Mouse (Mus musculus): ENCODE measurements around the gene Rftn1. TPM values are rescaled to one million over a fixed set of nuclear protein-coding genes. Genes with fewer than 3 reads are reported as not detected.

The Rftn1 gene
- polyA plus RNA-seq, 1 experiment from 2014 or later, result 12.8 TPM

DNA sequence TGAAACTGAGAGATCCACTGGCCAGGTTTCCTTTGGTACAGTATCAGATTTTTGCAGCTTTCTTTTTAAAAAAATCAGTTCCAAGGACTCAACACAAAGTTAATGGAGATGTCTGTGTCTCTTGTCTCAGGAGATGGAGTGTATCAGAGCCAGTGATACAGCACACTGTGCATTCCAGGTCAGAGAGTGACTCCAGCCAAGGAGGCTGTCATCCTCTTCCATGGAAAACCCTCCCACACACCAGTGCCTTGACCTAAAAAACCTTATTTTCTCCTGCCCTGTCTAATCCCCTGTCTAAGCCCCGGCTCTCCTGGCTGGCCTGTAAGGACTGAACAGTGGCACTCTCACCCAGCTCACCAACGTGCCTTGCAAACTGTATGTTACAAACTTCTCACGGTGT lies 86.3 kb downstream of the Rftn1 start:
- H3K36me3 ChIP-seq (ENCODE audit: control insufficient read depth, insufficient read depth, low read length), result no peaks in the 10 kb centered on the region
- H3K27me3 ChIP-seq (ENCODE audit: control insufficient read depth, insufficient read depth, low read length), result no peaks in the 10 kb centered on the region
- DNase-seq, result no peak
- no peak for ATAC-seq (ENCODE audit: low FRiP score, low TSS enrichment)
- no peaks in the 10 kb centered on the region for H3K4me1 ChIP-seq (ENCODE audit: control insufficient read depth, insufficient read depth, low read length)
- no peak overlapping the region for H3K4me2 ChIP-seq (ENCODE audit: low read length)
- H3K27ac ChIP-seq (replicated peaks; ENCODE audit: low read depth, low read length), result no peak overlapping the region
- no peak overlapping the region for H3K9ac ChIP-seq (replicated peaks; ENCODE audit: low read length)
- WGBS, result 86% methylated on average over 3 of the region's 3 CpGs
- H3K4me3 ChIP-seq (replicated peaks; ENCODE audit: low read depth, low read length), result no peak overlapping the region
- H3K9me3 ChIP-seq (ENCODE audit: control insufficient read depth, low read length), result peaks cover 3% of the 10 kb centered on the region

DNA sequence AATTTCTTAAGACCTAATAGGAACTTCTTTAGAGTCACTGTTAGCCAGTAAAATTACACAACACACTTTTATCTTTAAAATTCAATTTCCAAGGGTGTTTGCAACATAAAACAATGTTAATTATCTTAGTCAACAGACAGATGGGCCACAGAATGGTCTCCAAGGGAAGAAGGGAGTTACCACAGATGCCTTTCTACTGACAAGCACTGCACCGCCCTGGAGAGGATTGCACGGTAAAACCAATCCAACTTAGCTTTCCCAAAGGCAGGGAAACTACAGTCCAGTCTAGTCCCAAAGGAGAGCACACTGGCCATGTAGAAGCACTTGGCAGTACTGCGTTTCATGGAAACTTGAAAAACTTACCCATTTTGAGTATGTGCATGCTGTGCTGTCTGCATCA lies 89.1 kb downstream of the Rftn1 start:
- no peak for DNase-seq
- H3K9ac ChIP-seq (replicated peaks; ENCODE audit: low read length), result no peak overlapping the region

DNA sequence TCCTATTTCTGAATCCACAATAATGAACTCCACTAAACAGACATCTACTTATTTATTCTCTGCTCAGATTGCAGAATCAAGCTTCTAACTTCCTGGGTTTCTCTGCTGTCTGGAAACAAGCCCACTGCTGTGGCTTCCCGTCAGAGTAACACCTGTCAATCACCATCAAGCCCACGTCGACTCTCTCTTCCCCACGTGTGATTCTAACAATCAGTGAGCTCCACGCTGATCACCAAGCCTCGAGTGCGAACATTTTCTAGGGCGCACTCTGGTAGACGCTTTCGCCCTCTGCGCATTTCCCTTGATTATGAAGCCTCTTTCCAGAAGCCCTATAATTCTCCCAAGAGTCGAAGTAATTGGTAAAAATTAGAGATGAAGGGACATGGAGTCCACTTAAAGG lies 90.4 kb downstream of the Rftn1 start:
- no peaks in the 10 kb centered on the region; the same call in 1 of the 2 replicates for H3K9me3 ChIP-seq (ENCODE audit: control insufficient read depth, low read length)
- H3K27me3 ChIP-seq (ENCODE audit: control insufficient read depth, insufficient read depth, low read length), result no peaks in the 10 kb centered on the region
- H3K4me2 ChIP-seq (ENCODE audit: low read length), result peak overlapping the region; percentile 21; the same call in 1 of the 2 replicates
- H3K36me3 ChIP-seq (ENCODE audit: control insufficient read depth, insufficient read depth, low read length), result no peaks in the 10 kb centered on the region
- no peaks in the 10 kb centered on the region for H3K4me1 ChIP-seq (ENCODE audit: control insufficient read depth, insufficient read depth, low read length)
- ATAC-seq (ENCODE audit: low FRiP score, low TSS enrichment) (no peak), DNase-seq (no peak)
- H3K9ac ChIP-seq (replicated peaks; ENCODE audit: low read length), result no peak overlapping the region
- no peak overlapping the region; the same call in 1 of the 2 replicates for H3K27ac ChIP-seq (replicated peaks; ENCODE audit: low read depth, low read length)
- no peak overlapping the region for H3K4me3 ChIP-seq (replicated peaks; ENCODE audit: low read depth, low read length)
- WGBS, result 59% methylated on average over 12 of the region's 12 CpGs

More for the DNA sequence above, 89.1 kb downstream of the Rftn1 start:
- H3K36me3 ChIP-seq (ENCODE audit: control insufficient read depth, insufficient read depth, low read length), result no peaks in the 10 kb centered on the region
- H3K4me2 ChIP-seq (ENCODE audit: low read length), result no peak overlapping the region
- ATAC-seq (ENCODE audit: low FRiP score, low TSS enrichment), result no peak
- no peak overlapping the region for H3K27ac ChIP-seq (replicated peaks; ENCODE audit: low read depth, low read length)
- no peaks in the 10 kb centered on the region for H3K4me1 ChIP-seq (ENCODE audit: control insufficient read depth, insufficient read depth, low read length)
- peaks cover 3% of the 10 kb centered on the region for H3K9me3 ChIP-seq (ENCODE audit: control insufficient read depth, low read length)
- 92% methylated on average over 3 of the region's 3 CpGs for WGBS
- H3K27me3 ChIP-seq (ENCODE audit: control insufficient read depth, insufficient read depth, low read length), result no peaks in the 10 kb centered on the region
- no peak overlapping the region for H3K4me3 ChIP-seq (replicated peaks; ENCODE audit: low read depth, low read length)

DNA sequence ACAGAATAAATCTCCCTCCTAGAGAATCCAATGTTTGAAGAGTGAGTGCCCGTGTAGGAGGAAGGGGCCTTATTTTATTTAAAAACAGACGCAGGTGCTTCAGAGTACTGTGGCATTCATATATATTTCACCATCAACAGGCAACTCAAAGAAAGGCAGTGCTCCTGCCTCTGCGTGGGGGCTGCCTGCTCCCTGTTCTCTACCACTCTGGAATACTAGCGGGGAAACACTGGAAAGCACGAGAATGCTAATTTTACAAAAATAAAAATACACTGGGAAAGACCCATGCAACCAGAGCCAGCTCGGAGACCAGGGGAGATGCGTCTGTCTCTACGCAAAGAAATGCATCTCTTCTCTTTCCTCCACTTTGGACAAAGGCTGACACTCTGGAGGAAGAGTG lies 91.1 kb downstream of the Rftn1 start:
- 63% methylated on average over 8 of the region's 8 CpGs for WGBS
- H3K27me3 ChIP-seq (ENCODE audit: control insufficient read depth, insufficient read depth, low read length), result no peaks in the 10 kb centered on the region
- no peak overlapping the region for H3K4me3 ChIP-seq (replicated peaks; ENCODE audit: low read depth, low read length)
- H3K36me3 ChIP-seq (ENCODE audit: control insufficient read depth, insufficient read depth, low read length), result no peaks in the 10 kb centered on the region
- no peak overlapping the region for H3K27ac ChIP-seq (replicated peaks; ENCODE audit: low read depth, low read length)
- DNase-seq (no peak), ATAC-seq (ENCODE audit: low FRiP score, low TSS enrichment) (no peak)
- no peaks in the 10 kb centered on the region for H3K9me3 ChIP-seq (ENCODE audit: control insufficient read depth, low read length)
- no peak overlapping the region for H3K4me2 ChIP-seq (ENCODE audit: low read length)
- 0 out of 2 replicates have a peak overlapping the region, but pooled peaks have one; percentile 12 for H3K9ac ChIP-seq (replicated peaks; ENCODE audit: low read length)
- H3K4me1 ChIP-seq (ENCODE audit: control insufficient read depth, insufficient read depth, low read length), result no peaks in the 10 kb centered on the region

DNA sequence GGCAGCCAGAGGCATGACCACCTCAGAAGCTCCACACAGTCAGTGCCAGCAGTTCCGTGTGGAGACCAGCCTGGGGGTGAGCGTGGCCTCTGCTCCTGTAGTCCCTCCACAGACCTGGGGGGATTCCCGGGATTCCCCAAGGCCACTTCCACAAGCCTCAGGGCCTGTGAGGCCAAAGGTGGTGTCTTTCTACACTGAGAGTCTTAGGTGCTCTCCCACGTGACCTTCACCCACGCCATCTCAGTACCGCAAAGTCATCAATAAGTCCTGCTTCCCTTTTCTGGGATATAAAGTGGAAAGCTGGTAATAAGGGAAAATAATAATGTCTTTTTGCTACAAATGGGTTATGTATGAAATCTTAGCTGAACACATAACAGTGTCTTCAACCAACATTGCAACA lies 92.2 kb downstream of the Rftn1 start:
- no peaks in the 10 kb centered on the region for H3K9me3 ChIP-seq (ENCODE audit: control insufficient read depth, low read length)
- no peak for DNase-seq
- H3K36me3 ChIP-seq (ENCODE audit: control insufficient read depth, insufficient read depth, low read length), result no peaks in the 10 kb centered on the region
- H3K9ac ChIP-seq (replicated peaks; ENCODE audit: low read length), result no peak overlapping the region
- H3K4me3 ChIP-seq (replicated peaks; ENCODE audit: low read depth, low read length), result no peak overlapping the region
- no peak for ATAC-seq (ENCODE audit: low FRiP score, low TSS enrichment)
- WGBS, result 86% methylated on average over 6 of the region's 6 CpGs
- H3K27ac ChIP-seq (replicated peaks; ENCODE audit: low read depth, low read length), result no peak overlapping the region
- H3K4me1 ChIP-seq (ENCODE audit: control insufficient read depth, insufficient read depth, low read length), result no peaks in the 10 kb centered on the region
- no peaks in the 10 kb centered on the region for H3K27me3 ChIP-seq (ENCODE audit: control insufficient read depth, insufficient read depth, low read length)
- H3K4me2 ChIP-seq (ENCODE audit: low read length), result no peak overlapping the region

DNA sequence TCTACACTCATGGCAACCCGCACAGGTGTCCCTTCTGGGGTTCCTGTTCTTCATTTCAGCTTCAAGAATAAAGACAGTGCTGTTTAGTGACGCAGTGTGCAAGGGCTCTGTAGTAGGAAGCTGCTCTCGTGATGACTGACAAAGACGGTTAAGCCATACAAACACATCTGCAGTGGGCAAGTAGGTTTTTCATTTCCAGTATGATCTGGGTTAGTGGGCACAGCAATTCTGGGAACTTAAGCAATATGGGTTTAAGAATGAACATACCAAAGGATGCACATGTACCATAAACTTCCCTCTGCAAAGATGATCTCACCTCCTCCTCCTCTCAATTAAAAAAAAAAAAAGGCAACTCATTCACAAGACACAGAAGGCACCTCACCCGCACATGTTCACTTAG lies 92.6 kb downstream of the Rftn1 start:
- H3K27me3 ChIP-seq (ENCODE audit: control insufficient read depth, insufficient read depth, low read length), result no peaks in the 10 kb centered on the region
- no peaks in the 10 kb centered on the region for H3K4me1 ChIP-seq (ENCODE audit: control insufficient read depth, insufficient read depth, low read length)
- no peak overlapping the region for H3K9ac ChIP-seq (replicated peaks; ENCODE audit: low read length)
- no peak overlapping the region for H3K4me3 ChIP-seq (replicated peaks; ENCODE audit: low read depth, low read length)
- ATAC-seq (ENCODE audit: low FRiP score, low TSS enrichment) (no peak), DNase-seq (no peak)
- no peaks in the 10 kb centered on the region for H3K36me3 ChIP-seq (ENCODE audit: control insufficient read depth, insufficient read depth, low read length)
- H3K27ac ChIP-seq (replicated peaks; ENCODE audit: low read depth, low read length), result no peak overlapping the region
- WGBS, result 91% methylated on average over 5 of the region's 5 CpGs
- no peak overlapping the region for H3K4me2 ChIP-seq (ENCODE audit: low read length)
- H3K9me3 ChIP-seq (ENCODE audit: control insufficient read depth, low read length), result no peaks in the 10 kb centered on the region

DNA sequence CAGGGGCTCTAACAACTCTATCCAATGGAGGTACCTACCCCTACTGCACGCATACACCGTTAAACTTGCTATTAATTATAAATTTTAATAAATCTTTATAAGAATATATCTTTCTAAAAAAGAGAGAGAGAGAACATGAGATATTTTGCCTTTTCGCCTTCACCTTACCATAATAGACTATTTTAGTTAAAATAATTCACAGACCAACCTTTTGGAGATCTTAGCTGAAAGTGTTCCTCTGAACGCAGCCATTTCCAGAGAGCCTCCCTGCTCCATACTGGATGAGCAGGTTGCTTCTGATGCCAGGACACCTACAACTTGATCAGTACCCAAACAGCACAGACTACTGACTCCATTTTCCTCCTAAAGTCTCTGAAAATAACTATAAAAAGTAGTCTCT lies 94.2 kb downstream of the Rftn1 start:
- Histone ChIP-seq H3K9me3 (ENCODE audit: control insufficient read depth, low read length) (no peaks in the 10 kb centered on the region), H3K4me1 (ENCODE audit: control insufficient read depth, insufficient read depth, low read length) (no peaks in the 10 kb centered on the region), H3K4me3 (replicated peaks; ENCODE audit: low read depth, low read length) (no peak overlapping the region), H3K4me2 (ENCODE audit: low read length) (no peak overlapping the region), H3K27ac (replicated peaks; ENCODE audit: low read depth, low read length) (no peak overlapping the region), H3K27me3 (ENCODE audit: control insufficient read depth, insufficient read depth, low read length) (no peaks in the 10 kb centered on the region), H3K9ac (replicated peaks; ENCODE audit: low read length) (no peak overlapping the region), H3K36me3 (ENCODE audit: control insufficient read depth, insufficient read depth, low read length) (no peaks in the 10 kb centered on the region)
- ATAC-seq (ENCODE audit: low FRiP score, low TSS enrichment) (no peak), DNase-seq (no peak)
- 93% methylated on average over 4 of the region's 4 CpGs for WGBS

DNA sequence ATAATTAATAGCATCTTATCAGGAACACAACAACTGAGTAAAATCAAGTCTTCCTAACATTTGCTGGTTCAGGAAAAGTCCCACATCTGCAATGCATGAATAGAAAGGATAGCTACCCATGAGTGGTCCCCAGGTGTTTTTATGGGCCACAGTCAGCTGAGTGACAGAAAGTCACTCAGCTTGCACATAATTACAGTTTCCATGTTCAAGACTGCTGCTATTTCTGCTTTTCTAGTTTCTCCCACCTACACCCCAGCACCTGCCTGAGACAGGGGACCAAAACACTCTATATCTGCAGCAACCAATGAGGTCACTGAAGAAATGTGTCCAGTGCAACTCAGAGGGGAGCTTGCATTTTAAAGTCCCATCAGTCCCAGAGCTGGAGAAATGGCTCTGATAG lies 95.9 kb downstream of the Rftn1 start:
- no peak for DNase-seq
- ATAC-seq (ENCODE audit: low FRiP score, low TSS enrichment), result no peak
- no peaks in the 10 kb centered on the region for H3K4me1 ChIP-seq (ENCODE audit: control insufficient read depth, insufficient read depth, low read length)
- H3K4me2 ChIP-seq (ENCODE audit: low read length), result no peak overlapping the region
- no peak overlapping the region for H3K4me3 ChIP-seq (replicated peaks; ENCODE audit: low read depth, low read length)
- no peak overlapping the region for H3K27ac ChIP-seq (replicated peaks; ENCODE audit: low read depth, low read length)
- no peaks in the 10 kb centered on the region for H3K9me3 ChIP-seq (ENCODE audit: control insufficient read depth, low read length)
- H3K9ac ChIP-seq (replicated peaks; ENCODE audit: low read length), result no peak overlapping the region
- H3K36me3 ChIP-seq (ENCODE audit: control insufficient read depth, insufficient read depth, low read length), result no peaks in the 10 kb centered on the region
- H3K27me3 ChIP-seq (ENCODE audit: control insufficient read depth, insufficient read depth, low read length), result no peaks in the 10 kb centered on the region

DNA sequence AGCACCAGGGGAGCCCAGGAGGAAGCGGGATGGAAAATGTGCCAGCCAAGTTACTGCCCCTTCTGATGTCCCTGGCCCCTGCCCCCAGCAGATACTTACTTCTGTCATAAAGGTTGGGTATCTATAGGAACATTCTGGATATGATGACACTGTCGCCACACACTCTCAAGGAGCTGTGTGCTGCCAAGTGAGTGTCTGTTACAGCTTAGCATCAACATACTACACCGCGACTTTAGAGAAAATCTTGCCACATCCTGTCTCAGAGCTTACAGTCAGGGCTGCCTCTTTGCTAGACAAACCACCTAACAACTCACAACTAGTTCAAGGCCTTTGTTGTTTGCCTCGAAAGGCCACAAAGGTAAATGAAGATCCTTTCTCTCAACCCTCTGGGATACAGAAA lies 96.4 kb downstream of the Rftn1 start:
- Histone ChIP-seq H3K27me3 (ENCODE audit: control insufficient read depth, insufficient read depth, low read length) (no peaks in the 10 kb centered on the region), H3K4me3 (replicated peaks; ENCODE audit: low read depth, low read length) (no peak overlapping the region), H3K9ac (replicated peaks; ENCODE audit: low read length) (no peak overlapping the region), H3K27ac (replicated peaks; ENCODE audit: low read depth, low read length) (no peak overlapping the region), H3K4me1 (ENCODE audit: control insufficient read depth, insufficient read depth, low read length) (no peaks in the 10 kb centered on the region), H3K36me3 (ENCODE audit: control insufficient read depth, insufficient read depth, low read length) (no peaks in the 10 kb centered on the region), H3K4me2 (ENCODE audit: low read length) (no peak overlapping the region), H3K9me3 (ENCODE audit: control insufficient read depth, low read length) (no peaks in the 10 kb centered on the region)
- no peak for DNase-seq
- WGBS, result 84% methylated on average over 5 of the region's 5 CpGs
- no peak for ATAC-seq (ENCODE audit: low FRiP score, low TSS enrichment)
